Mouse (Mus musculus): ENCODE results near the gene Ehmt2. TPM values are rescaled to one million over a fixed set of nuclear protein-coding genes. Genes with fewer than 3 reads are reported as not detected.

The Ehmt2 gene
- polyA plus RNA-seq, 1 experiment from 2014 or later, result 92.8 TPM

GRCm38 (mm10) chr17:34862416-34863081 is 35.7 kb upstream of the Ehmt2 start, which contains the start of gene Cfb:
Gene Cfb, minus strand, starts transcription at chr17:34862518.
- Histone ChIP-seq H3K9ac (replicated peaks; ENCODE audit: low read length) (no peak within 1 kb of the TSS), H3K4me3 (ENCODE audit: low read length) (no peak within 1 kb of the TSS), H3K9me3 (ENCODE audit: low read length) (no peaks in the 10 kb centered on the region), H3K36me3 (ENCODE audit: insufficient read depth, low read length) (peaks cover 2% of the 10 kb centered on the region; the same call in 1 of the 2 replicates), H3K27me3 (ENCODE audit: insufficient read depth, low read length) (no peaks in the 10 kb centered on the region), H3K4me1 (ENCODE audit: insufficient read depth, low read length) (peaks cover 2% of the 10 kb centered on the region; the same call in 1 of the 2 replicates), H3K27ac (ENCODE audit: low read length) (no peak within 1 kb of the TSS; the same call in 1 of the 2 replicates), H3K4me2 (replicated peaks; ENCODE audit: low read depth, low read length) (no peak within 1 kb of the TSS; the same call in 1 of the 2 replicates)
- 29% methylated on average over 8 of the region's 8 CpGs for WGBS
- peak; percentile 49; the same call in 1 of the 2 replicates for ATAC-seq (ENCODE audit: low FRiP score, low TSS enrichment)

- no peak for ATAC-seq (ENCODE audit: low FRiP score, low TSS enrichment)
- Histone ChIP-seq H3K9me3 (ENCODE audit: low read length) (no peaks in the 10 kb centered on the region), H3K4me2 (replicated peaks; ENCODE audit: low read depth, low read length) (no peak overlapping the region), H3K27me3 (ENCODE audit: insufficient read depth, low read length) (no peaks in the 10 kb centered on the region), H3K36me3 (ENCODE audit: insufficient read depth, low read length) (no peaks in the 10 kb centered on the region), H3K4me1 (ENCODE audit: insufficient read depth, low read length) (peaks cover 2% of the 10 kb centered on the region; the same call in 1 of the 2 replicates), H3K27ac (ENCODE audit: low read length) (no peak overlapping the region), H3K4me3 (ENCODE audit: low read length) (no peak overlapping the region), H3K9ac (replicated peaks; ENCODE audit: low read length) (no peak overlapping the region)
- WGBS, result 44% methylated on average over 7 of the region's 7 CpGs
Observed at GRCm38 (mm10) chr17:34865981-34866380, 32.3 kb upstream of the Ehmt2 start.

- WGBS, result 84% methylated on average over 6 of the region's 6 CpGs
- Histone ChIP-seq H3K36me3 (ENCODE audit: insufficient read depth, low read length) (no peaks in the 10 kb centered on the region), H3K27ac (ENCODE audit: low read length) (no peak overlapping the region), H3K27me3 (ENCODE audit: insufficient read depth, low read length) (no peaks in the 10 kb centered on the region), H3K4me3 (ENCODE audit: low read length) (no peak overlapping the region), H3K9ac (replicated peaks; ENCODE audit: low read length) (no peak overlapping the region), H3K4me2 (replicated peaks; ENCODE audit: low read depth, low read length) (no peak overlapping the region), H3K9me3 (ENCODE audit: low read length) (no peaks in the 10 kb centered on the region), H3K4me1 (ENCODE audit: insufficient read depth, low read length) (no peaks in the 10 kb centered on the region)
- ATAC-seq (ENCODE audit: low FRiP score, low TSS enrichment), result no peak
Observed at GRCm38 (mm10) chr17:34874321-34874720, 23.9 kb upstream of the Ehmt2 start.

GRCm38 (mm10) chr17:34879336-34879879 is 18.9 kb upstream of the Ehmt2 start, which contains the start of gene Zbtb12:
Gene Zbtb12, plus strand, starts transcription at chr17:34879483.
- no peak within 1 kb of the TSS for H3K4me3 ChIP-seq (ENCODE audit: low read length)
- no peaks in the 10 kb centered on the region for H3K36me3 ChIP-seq (ENCODE audit: insufficient read depth, low read length)
- no peak for ATAC-seq (ENCODE audit: low FRiP score, low TSS enrichment)
- no peaks in the 10 kb centered on the region for H3K27me3 ChIP-seq (ENCODE audit: insufficient read depth, low read length)
- H3K9ac ChIP-seq (replicated peaks; ENCODE audit: low read length), result no peak within 1 kb of the TSS
- H3K4me1 ChIP-seq (ENCODE audit: insufficient read depth, low read length), result peaks cover 6% of the 10 kb centered on the region
- H3K4me2 ChIP-seq (replicated peaks; ENCODE audit: low read depth, low read length), result no peak within 1 kb of the TSS
- no peaks in the 10 kb centered on the region for H3K9me3 ChIP-seq (ENCODE audit: low read length)
- H3K27ac ChIP-seq (ENCODE audit: low read length), result no peak within 1 kb of the TSS
- WGBS, result 59% methylated on average over 11 of the region's 11 CpGs

GRCm38 (mm10) chr17:34881166-34881565 is 17.1 kb upstream of the Ehmt2 start:
- Histone ChIP-seq H3K9ac (replicated peaks; ENCODE audit: low read length) (no peak overlapping the region), H3K4me3 (ENCODE audit: low read length) (no peak overlapping the region), H3K4me2 (replicated peaks; ENCODE audit: low read depth, low read length) (no peak overlapping the region), H3K4me1 (ENCODE audit: insufficient read depth, low read length) (peaks cover 6% of the 10 kb centered on the region), H3K36me3 (ENCODE audit: insufficient read depth, low read length) (no peaks in the 10 kb centered on the region), H3K27ac (ENCODE audit: low read length) (no peak overlapping the region), H3K27me3 (ENCODE audit: insufficient read depth, low read length) (no peaks in the 10 kb centered on the region), H3K9me3 (ENCODE audit: low read length) (no peaks in the 10 kb centered on the region)
- ATAC-seq (ENCODE audit: low FRiP score, low TSS enrichment), result no peak

GRCm38 (mm10) chr17:34881683-34882310 is 16.5 kb upstream of the Ehmt2 start, which contains the start of gene Gm20547:
Gene Gm20547, minus strand, starts transcription at chr17:34882042.
- no peaks in the 10 kb centered on the region for H3K27me3 ChIP-seq (ENCODE audit: insufficient read depth, low read length)
- 0 out of 2 replicates have a peak within 1 kb of the TSS, but pooled peaks have one; percentile 1 for H3K9ac ChIP-seq (replicated peaks; ENCODE audit: low read length)
- 8% methylated on average over 15 of the region's 15 CpGs for whole genome bisulfite sequencing
- no peak within 1 kb of the TSS for H3K27ac ChIP-seq (ENCODE audit: low read length)
- no peaks in the 10 kb centered on the region for H3K9me3 ChIP-seq (ENCODE audit: low read length)
- peaks cover 6% of the 10 kb centered on the region for H3K4me1 ChIP-seq (ENCODE audit: insufficient read depth, low read length)
- no peaks in the 10 kb centered on the region for H3K36me3 ChIP-seq (ENCODE audit: insufficient read depth, low read length)
- no peak for ATAC-seq (ENCODE audit: low FRiP score, low TSS enrichment)
- H3K4me3 ChIP-seq (ENCODE audit: low read length), result no peak within 1 kb of the TSS
- H3K4me2 ChIP-seq (replicated peaks; ENCODE audit: low read depth, low read length), result peak within 1 kb of the TSS; percentile 22

- H3K27me3 ChIP-seq (ENCODE audit: insufficient read depth, low read length), result no peaks in the 10 kb centered on the region
- no peak overlapping the region for H3K27ac ChIP-seq (ENCODE audit: low read length)
- H3K4me1 ChIP-seq (ENCODE audit: insufficient read depth, low read length), result peaks cover 6% of the 10 kb centered on the region
- no peak overlapping the region for H3K9ac ChIP-seq (replicated peaks; ENCODE audit: low read length)
- H3K4me2 ChIP-seq (replicated peaks; ENCODE audit: low read depth, low read length), result no peak overlapping the region
- H3K4me3 ChIP-seq (ENCODE audit: low read length), result no peak overlapping the region
- ATAC-seq (ENCODE audit: low FRiP score, low TSS enrichment), result no peak
- no peaks in the 10 kb centered on the region for H3K9me3 ChIP-seq (ENCODE audit: low read length)
- 62% methylated on average over 3 of the region's 3 CpGs for WGBS
- no peaks in the 10 kb centered on the region for H3K36me3 ChIP-seq (ENCODE audit: insufficient read depth, low read length)
Observed at GRCm38 (mm10) chr17:34883332-34883731, 14.9 kb upstream of the Ehmt2 start.

GRCm38 (mm10) chr17:34884704-34885103 is 13.6 kb upstream of the Ehmt2 start:
- peaks cover 6% of the 10 kb centered on the region for H3K4me1 ChIP-seq (ENCODE audit: insufficient read depth, low read length)

GRCm38 (mm10) chr17:34885615-34886014 is 12.7 kb upstream of the Ehmt2 start:
- 74% methylated on average over 3 of the region's 3 CpGs for WGBS
- Histone ChIP-seq H3K9ac (replicated peaks; ENCODE audit: low read length) (no peak overlapping the region), H3K4me1 (ENCODE audit: insufficient read depth, low read length) (peaks cover 6% of the 10 kb centered on the region), H3K9me3 (ENCODE audit: low read length) (no peaks in the 10 kb centered on the region), H3K27ac (ENCODE audit: low read length) (no peak overlapping the region), H3K4me2 (replicated peaks; ENCODE audit: low read depth, low read length) (no peak overlapping the region), H3K4me3 (ENCODE audit: low read length) (no peak overlapping the region), H3K27me3 (ENCODE audit: insufficient read depth, low read length) (no peaks in the 10 kb centered on the region), H3K36me3 (ENCODE audit: insufficient read depth, low read length) (no peaks in the 10 kb centered on the region)
- no peak for ATAC-seq (ENCODE audit: low FRiP score, low TSS enrichment)

More at GRCm38 (mm10) chr17:34884704-34885103, 13.6 kb upstream of the Ehmt2 start:
- no peaks in the 10 kb centered on the region for H3K9me3 ChIP-seq (ENCODE audit: low read length)
- H3K27me3 ChIP-seq (ENCODE audit: insufficient read depth, low read length), result no peaks in the 10 kb centered on the region
- H3K9ac ChIP-seq (replicated peaks; ENCODE audit: low read length), result no peak overlapping the region
- 90% methylated on average over 6 of the region's 6 CpGs for WGBS
- no peak overlapping the region for H3K27ac ChIP-seq (ENCODE audit: low read length)
- H3K36me3 ChIP-seq (ENCODE audit: insufficient read depth, low read length), result no peaks in the 10 kb centered on the region
- H3K4me2 ChIP-seq (replicated peaks; ENCODE audit: low read depth, low read length), result no peak overlapping the region
- no peak for ATAC-seq (ENCODE audit: low FRiP score, low TSS enrichment)
- no peak overlapping the region for H3K4me3 ChIP-seq (ENCODE audit: low read length)

GRCm38 (mm10) chr17:34887942-34888341 is 10.3 kb upstream of the Ehmt2 start:
- Histone ChIP-seq H3K4me1 (ENCODE audit: insufficient read depth, low read length) (no peaks in the 10 kb centered on the region), H3K36me3 (ENCODE audit: insufficient read depth, low read length) (no peaks in the 10 kb centered on the region), H3K27me3 (ENCODE audit: insufficient read depth, low read length) (no peaks in the 10 kb centered on the region), H3K27ac (ENCODE audit: low read length) (no peak overlapping the region), H3K4me2 (replicated peaks; ENCODE audit: low read depth, low read length) (no peak overlapping the region), H3K9ac (replicated peaks; ENCODE audit: low read length) (no peak overlapping the region), H3K4me3 (ENCODE audit: low read length) (no peak overlapping the region), H3K9me3 (ENCODE audit: low read length) (no peaks in the 10 kb centered on the region)
- no peak for ATAC-seq (ENCODE audit: low FRiP score, low TSS enrichment)
- WGBS, result 83% methylated on average over 5 of the region's 5 CpGs

Data from kidney, embryonic 16.5 days (tissue).